Mouse (Mus musculus) heart, embryonic 15.5 days (tissue): ENCODE measurements around the gene Abr. TPM values are rescaled to one million over a fixed set of nuclear protein-coding genes. Genes with fewer than 3 reads are reported as not detected.

ENCODE experiments used
- ATAC-seq: fragments of 200-750 bp; cut with Nextera tagmentation; replicated peaks from 2 replicates; pipeline ENCODE4 v1.8.0; 2017; ENCODE audit warnings: low read depth, moderate TSS enrichment; ENCODE audit not compliant: insufficient number of reproducible peaks, insufficient read depth, low FRiP score
- H3K27ac ChIP-seq: fragments of 300-500 bp; sonication (generic); 2 replicates; pipeline ENCODE4 v1.5.1; 2015; ENCODE audit warnings: mild to moderate bottlenecking, inconsistent platforms
- H3K27me3 ChIP-seq: fragments of 300-500 bp; sonication (generic); 2 replicates; pipeline ENCODE4 v1.6.1; 2015; ENCODE audit warnings: inconsistent platforms
- H3K36me3 ChIP-seq: fragments of 300-500 bp; sonication (generic); 2 replicates; pipeline ENCODE4 v1.6.1; 2015; ENCODE audit warnings: mild to moderate bottlenecking, inconsistent platforms
- H3K4me1 ChIP-seq: fragments of 300-500 bp; sonication (generic); replicated peaks from 2 replicates; pipeline ENCODE4 v1.6.1; 2015; ENCODE audit warnings: inconsistent platforms
- H3K4me2 ChIP-seq: fragments of 300-500 bp; sonication (generic); 2 replicates; pipeline ENCODE4 v1.6.1; 2015; ENCODE audit warnings: inconsistent platforms, mild to moderate bottlenecking, moderate library complexity
- H3K4me3 ChIP-seq: fragments of 300-500 bp; sonication (generic); 2 replicates; pipeline ENCODE4 v1.5.1; 2015; ENCODE audit warnings: mild to moderate bottlenecking, inconsistent platforms
- H3K9ac ChIP-seq: fragments of 300-500 bp; sonication (generic); 2 replicates; pipeline ENCODE4 v1.6.1; 2015; ENCODE audit warnings: mild to moderate bottlenecking, inconsistent platforms
- H3K9me3 ChIP-seq: fragments of 300-500 bp; sonication (generic); replicated peaks from 2 replicates; pipeline ENCODE4 v1.6.1; 2016; ENCODE audit warnings: inconsistent platforms
- WGBS: fragments of 180-500 bp; shearing (Covaris S2); methylation state at CpG from one replicate; pipeline ENCODE4 v1.1.7; 2015; ENCODE audit warnings: mixed read lengths; 5-methylcytosine and 5-hydroxymethylcytosine counted together
- polyA plus RNA-seq: library from polyadenylated mRNA; unstranded; fragments of >200 nt; fragmentation: Nextera tagmentation; extraction: Ambion mirVana; gene quantifications from 2 replicates; pipeline ENCODE4 v1.2.1, GENCODE M21; 2015

Abr gene
- polyA plus RNA-seq, 1 experiment from 2014 or later, result 19.9 TPM

DNA sequence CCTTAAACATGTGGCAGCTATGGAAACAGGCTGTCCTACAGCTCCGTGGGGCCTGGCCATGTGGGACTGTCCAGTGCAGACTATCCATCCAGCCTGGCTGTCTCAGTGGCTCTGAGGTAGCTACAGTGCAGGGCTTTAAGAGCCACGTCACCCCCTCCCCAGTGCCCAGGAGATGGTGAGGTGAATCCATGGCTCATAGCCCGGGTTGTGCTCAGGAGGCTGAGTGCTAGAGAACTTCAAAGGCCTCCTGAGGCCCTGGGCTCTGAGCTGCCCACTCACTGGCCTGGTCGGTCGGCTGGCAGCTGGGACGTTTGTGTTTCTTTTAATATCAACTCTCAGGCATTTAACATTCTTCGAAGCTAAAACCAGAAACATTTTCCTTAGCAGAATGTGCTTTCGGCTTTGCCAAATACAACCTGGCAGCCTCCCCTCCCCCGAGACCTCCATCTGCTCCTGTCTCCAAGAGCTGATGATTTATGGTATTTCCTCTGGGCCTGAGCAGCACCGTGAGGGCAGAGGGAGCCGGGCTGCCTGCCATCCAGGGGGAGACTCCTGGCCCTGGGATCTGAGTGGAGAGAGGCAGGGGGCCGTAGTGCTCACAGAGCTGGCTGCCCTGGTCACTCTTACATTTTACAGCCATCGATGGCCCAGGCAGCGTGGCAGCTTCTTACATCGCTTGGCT lies 172.5 kb downstream of the Abr start:
- Histone ChIP-seq H3K36me3 (peaks cover 29% of the 10 kb centered on the region), H3K27ac (peak overlapping the region; percentile 62), H3K9me3 (no peaks in the 10 kb centered on the region), H3K27me3 (no peaks in the 10 kb centered on the region), H3K4me3 (no peak overlapping the region), H3K4me1 (peaks cover 26% of the 10 kb centered on the region), H3K4me2 (no peak overlapping the region), H3K9ac (no peak overlapping the region)
- peak; percentile 56 for ATAC-seq
- WGBS, result 44% methylated on average over 15 of the region's 15 CpGs

GRCm38 (mm10) chr11:76446251-76446650 lies 175.9 kb downstream of the Abr start:
- ATAC-seq, result no peak
- Histone ChIP-seq H3K36me3 (peaks cover 6% of the 10 kb centered on the region), H3K9ac (no peak overlapping the region), H3K4me2 (no peak overlapping the region), H3K27ac (no peak overlapping the region), H3K27me3 (no peaks in the 10 kb centered on the region), H3K4me3 (no peak overlapping the region), H3K4me1 (peaks cover 26% of the 10 kb centered on the region), H3K9me3 (no peaks in the 10 kb centered on the region)
- 11% methylated on average over 10 of the region's 10 CpGs for WGBS

GRCm38 (mm10) chr11:76445459-76445858 lies 176.7 kb downstream of the Abr start:
- Histone ChIP-seq H3K27ac (no peak overlapping the region), H3K4me3 (no peak overlapping the region), H3K9me3 (no peaks in the 10 kb centered on the region), H3K4me2 (no peak overlapping the region), H3K36me3 (no peaks in the 10 kb centered on the region), H3K27me3 (no peaks in the 10 kb centered on the region), H3K9ac (no peak overlapping the region), H3K4me1 (peaks cover 31% of the 10 kb centered on the region)
- no peak for ATAC-seq
- 65% methylated on average over 8 of the region's 8 CpGs for WGBS

GRCm38 (mm10) chr11:76439666-76440065 lies 182.4 kb downstream of the Abr start:
- Histone ChIP-seq H3K27me3 (no peaks in the 10 kb centered on the region), H3K4me1 (peaks cover 58% of the 10 kb centered on the region), H3K9ac (no peak overlapping the region), H3K4me3 (no peak overlapping the region), H3K36me3 (no peaks in the 10 kb centered on the region), H3K9me3 (no peaks in the 10 kb centered on the region), H3K4me2 (no peak overlapping the region), H3K27ac (no peak overlapping the region)
- no peak for ATAC-seq
- 36% methylated on average over 3 of the region's 3 CpGs for WGBS

DNA sequence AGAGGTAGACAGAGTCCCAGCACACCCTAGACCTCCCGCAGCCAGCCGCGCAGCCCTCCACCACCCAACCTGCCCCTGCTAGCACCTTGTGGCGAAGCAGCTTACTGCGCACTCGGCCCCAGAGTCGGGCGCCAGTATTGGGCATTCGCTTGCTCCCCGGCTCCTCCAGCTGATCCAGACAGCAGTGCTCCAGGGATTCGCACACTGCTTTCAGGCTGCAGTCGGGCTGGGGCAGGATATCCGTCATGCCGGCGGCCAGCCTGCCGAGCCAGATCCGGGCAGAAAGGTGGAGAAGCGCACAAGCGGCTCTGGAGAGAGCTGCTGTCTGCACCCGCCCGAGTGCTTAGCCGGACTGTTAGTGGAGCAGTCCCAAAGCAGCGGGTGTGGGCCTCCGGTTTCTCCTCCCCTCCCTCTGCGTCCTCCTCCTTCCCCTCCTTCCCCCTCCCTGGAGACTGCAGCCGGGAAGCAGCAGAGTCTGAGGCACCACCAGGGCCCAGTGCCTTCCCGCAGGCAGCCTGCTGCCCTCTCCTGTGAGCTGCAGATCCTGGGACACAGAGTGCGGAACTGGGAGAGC lies 185.2 kb downstream of the Abr start:
- H3K4me3 ChIP-seq, result peak overlapping the region; percentile 57
- H3K4me1 ChIP-seq, result peaks cover 71% of the 10 kb centered on the region
- H3K9me3 ChIP-seq, result no peaks in the 10 kb centered on the region
- WGBS, result 7% methylated on average over 28 of the region's 28 CpGs
- peak overlapping the region; percentile 60 for H3K9ac ChIP-seq
- 0 out of 2 replicates have a peak, but pooled peaks cover 4% of the 10 kb centered on the region for H3K36me3 ChIP-seq
- H3K27ac ChIP-seq, result peak overlapping the region; percentile 90
- H3K4me2 ChIP-seq, result peak overlapping the region; percentile 85
- peak; percentile 83 for ATAC-seq
- H3K27me3 ChIP-seq, result no peaks in the 10 kb centered on the region

DNA sequence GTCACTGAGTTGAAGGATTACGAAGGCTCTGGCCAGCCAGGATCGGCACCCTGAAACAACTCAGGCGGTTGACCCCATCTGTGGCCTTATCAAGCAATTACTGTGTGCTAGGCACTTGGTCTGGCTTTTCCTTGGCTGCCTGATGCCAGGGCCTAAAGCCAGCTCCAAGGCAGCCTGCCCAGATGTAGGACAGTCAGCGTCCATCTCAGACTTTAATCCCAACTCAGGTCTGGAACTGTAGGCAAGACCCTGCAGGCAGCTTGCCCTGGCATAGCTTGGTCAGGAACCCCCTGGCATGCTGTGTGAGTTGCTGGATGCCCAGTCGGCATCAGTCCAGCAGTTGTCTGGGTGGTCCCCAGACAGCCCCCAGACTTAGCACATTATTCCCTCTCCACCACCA lies 186.1 kb downstream of the Abr start:
- Histone ChIP-seq H3K27me3 (no peaks in the 10 kb centered on the region), H3K4me3 (peak overlapping the region; percentile 57), H3K36me3 (0 out of 2 replicates have a peak, but pooled peaks cover 4% of the 10 kb centered on the region), H3K4me2 (peak overlapping the region; percentile 85), H3K27ac (peak overlapping the region; percentile 90; the same call in 1 of the 2 replicates), H3K4me1 (peaks cover 79% of the 10 kb centered on the region), H3K9ac (no peak overlapping the region), H3K9me3 (no peaks in the 10 kb centered on the region)
- 66% methylated on average over 5 of the region's 5 CpGs for WGBS
- ATAC-seq, result no peak

- H3K9me3 ChIP-seq, result no peaks in the 10 kb centered on the region
- H3K4me2 ChIP-seq, result no peak overlapping the region
- peaks cover 70% of the 10 kb centered on the region for H3K4me1 ChIP-seq
- H3K9ac ChIP-seq, result peak overlapping the region; percentile 12
- no peaks in the 10 kb centered on the region for H3K27me3 ChIP-seq
- H3K36me3 ChIP-seq, result 0 out of 2 replicates have a peak, but pooled peaks cover 4% of the 10 kb centered on the region
- 62% methylated on average over 6 of the region's 6 CpGs for WGBS
- no peak for ATAC-seq
- no peak overlapping the region for H3K4me3 ChIP-seq
- H3K27ac ChIP-seq, result peak overlapping the region; percentile 78
Observed at GRCm38 (mm10) chr11:76429966-76430631, 192.0 kb downstream of the Abr start.

DNA sequence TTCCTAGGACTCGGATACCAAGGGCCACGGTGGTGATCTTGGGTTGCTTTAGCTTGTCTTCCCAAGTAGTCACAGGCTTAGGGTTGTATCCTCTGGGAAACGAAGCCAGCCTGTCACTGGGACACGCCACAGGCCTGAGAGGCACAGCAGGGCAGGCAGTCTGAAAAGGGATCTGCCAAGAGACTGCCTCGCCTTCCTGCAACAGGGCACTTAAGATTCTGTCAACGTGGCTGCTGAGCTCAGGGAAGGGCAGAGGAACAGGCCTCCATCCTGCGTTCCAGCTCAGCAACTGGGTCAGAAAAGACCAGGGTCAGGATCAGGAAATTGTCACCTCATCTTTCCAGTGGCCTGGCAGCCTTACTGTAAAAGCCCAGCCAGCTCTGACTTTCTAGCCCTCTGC lies 192.6 kb downstream of the Abr start:
- H3K9ac ChIP-seq, result peak overlapping the region; percentile 12; the same call in 1 of the 2 replicates
- H3K4me1 ChIP-seq, result peaks cover 67% of the 10 kb centered on the region
- 39% methylated on average over 7 of the region's 7 CpGs for WGBS
- peak overlapping the region; percentile 78 for H3K27ac ChIP-seq
- H3K4me2 ChIP-seq, result no peak overlapping the region
- H3K27me3 ChIP-seq, result no peaks in the 10 kb centered on the region
- ATAC-seq, result no peak
- H3K4me3 ChIP-seq, result no peak overlapping the region
- H3K9me3 ChIP-seq, result no peaks in the 10 kb centered on the region
- 0 out of 2 replicates have a peak, but pooled peaks cover 4% of the 10 kb centered on the region for H3K36me3 ChIP-seq

DNA sequence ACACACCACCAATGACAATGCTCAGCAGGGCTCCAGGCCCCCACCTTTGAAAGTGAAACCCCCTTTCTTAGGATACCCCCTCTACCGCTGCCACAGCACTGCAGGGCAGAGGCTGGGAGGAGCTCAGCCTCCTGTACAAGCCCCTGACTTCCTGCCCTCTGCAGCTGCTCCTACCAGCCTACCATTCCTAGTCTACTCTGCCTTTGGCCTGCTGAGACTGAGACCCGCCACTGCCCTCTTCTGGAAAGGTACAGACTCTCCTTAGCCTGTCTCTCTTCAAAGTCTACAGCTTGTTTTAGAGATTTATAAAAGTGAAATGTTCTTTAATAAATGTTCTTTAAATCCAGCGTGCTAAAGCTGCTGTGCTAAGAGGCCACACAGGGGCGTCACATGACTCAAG lies 193.1 kb downstream of the Abr start:
- ATAC-seq, result 0 out of 2 replicates have a peak, but pooled peaks have one; percentile 23
- Histone ChIP-seq H3K4me3 (no peak overlapping the region), H3K9me3 (no peaks in the 10 kb centered on the region), H3K4me2 (no peak overlapping the region), H3K4me1 (peaks cover 71% of the 10 kb centered on the region), H3K27ac (peak overlapping the region; percentile 78), H3K36me3 (peaks cover 5% of the 10 kb centered on the region; the same call in 1 of the 2 replicates), H3K27me3 (no peaks in the 10 kb centered on the region), H3K9ac (no peak overlapping the region)
- WGBS, result 56% methylated on average over 4 of the region's 4 CpGs

DNA sequence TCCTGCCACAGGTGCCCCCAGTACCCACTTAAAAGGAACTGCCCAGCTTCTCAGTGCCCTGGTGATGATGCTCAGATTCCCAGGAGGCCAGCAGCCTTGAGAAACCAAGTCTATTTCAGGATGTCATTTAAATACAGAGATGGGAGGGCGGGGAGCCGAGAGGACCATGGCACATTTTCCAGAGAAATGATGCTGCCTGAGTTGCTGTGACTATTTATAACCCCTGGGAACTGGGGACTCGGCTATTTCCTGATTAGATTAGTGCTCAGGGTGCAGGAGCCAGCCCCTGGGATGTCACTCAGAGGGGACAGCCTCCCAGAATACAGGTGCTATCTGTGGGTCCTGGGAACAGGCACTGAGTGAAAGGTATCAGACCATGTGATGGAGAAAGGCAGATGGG lies 194.3 kb downstream of the Abr start:
- Histone ChIP-seq H3K9ac (no peak overlapping the region), H3K27ac (peak overlapping the region; percentile 78), H3K4me1 (peaks cover 68% of the 10 kb centered on the region), H3K27me3 (no peaks in the 10 kb centered on the region), H3K36me3 (peaks cover 8% of the 10 kb centered on the region; the same call in 1 of the 2 replicates), H3K9me3 (no peaks in the 10 kb centered on the region), H3K4me2 (0 out of 2 replicates have a peak overlapping the region, but pooled peaks have one; percentile 29), H3K4me3 (no peak overlapping the region)
- peak; percentile 51; the same call in 1 of the 2 replicates for ATAC-seq
- 23% methylated on average over 3 of the region's 3 CpGs for WGBS

GRCm38 (mm10) chr11:76425749-76426148 lies 196.4 kb downstream of the Abr start:
- 76% methylated on average over 6 of the region's 6 CpGs for WGBS
- Histone ChIP-seq H3K4me1 (peaks cover 50% of the 10 kb centered on the region), H3K9ac (no peak overlapping the region), H3K4me2 (no peak overlapping the region), H3K27ac (no peak overlapping the region), H3K4me3 (no peak overlapping the region), H3K36me3 (peaks cover 13% of the 10 kb centered on the region; the same call in 1 of the 2 replicates), H3K27me3 (no peaks in the 10 kb centered on the region), H3K9me3 (no peaks in the 10 kb centered on the region)
- ATAC-seq, result no peak
